Mouse (Mus musculus): ENCODE measurements around the gene Rgs7.

The Rgs7 gene

GRCm38 (mm10) chr1:175491861-175492682 is at the start of gene Rgs7:
Gene Rgs7, minus strand, starts transcription at chr1:175492500.
- peak; percentile 83 for ATAC-seq (ENCODE audit: insufficient number of reproducible peaks, low FRiP score, low TSS enrichment)

GRCm38 (mm10) chr1:175540700-175541099 is 48.4 kb upstream of the Rgs7 start:
- ATAC-seq (ENCODE audit: insufficient number of reproducible peaks, low FRiP score, low TSS enrichment): no peak

GRCm38 (mm10) chr1:175537321-175537720 is 45.0 kb upstream of the Rgs7 start:
- no peak for ATAC-seq (ENCODE audit: insufficient number of reproducible peaks, low FRiP score, low TSS enrichment)

GRCm38 (mm10) chr1:175529858-175530257 is 37.6 kb upstream of the Rgs7 start:
- ATAC-seq (ENCODE audit: insufficient number of reproducible peaks, low FRiP score, low TSS enrichment): no peak

- no peak for ATAC-seq (ENCODE audit: insufficient number of reproducible peaks, low FRiP score, low TSS enrichment)
Observed at GRCm38 (mm10) chr1:175524626-175525294, 32.5 kb upstream of the Rgs7 start.

GRCm38 (mm10) chr1:175523572-175523971 is 31.3 kb upstream of the Rgs7 start:
- ATAC-seq (ENCODE audit: insufficient number of reproducible peaks, low FRiP score, low TSS enrichment): no peak

- no peak for ATAC-seq (ENCODE audit: insufficient number of reproducible peaks, low FRiP score, low TSS enrichment)
Observed at GRCm38 (mm10) chr1:175514543-175514942, 22.2 kb upstream of the Rgs7 start.

- no peak for ATAC-seq (ENCODE audit: insufficient number of reproducible peaks, low FRiP score, low TSS enrichment)
Observed at GRCm38 (mm10) chr1:175512173-175512572, 19.9 kb upstream of the Rgs7 start.

GRCm38 (mm10) chr1:175509989-175510388 is 17.7 kb upstream of the Rgs7 start:
- ATAC-seq (ENCODE audit: insufficient number of reproducible peaks, low FRiP score, low TSS enrichment): no peak

- ATAC-seq (ENCODE audit: insufficient number of reproducible peaks, low FRiP score, low TSS enrichment): peak; percentile 18; the same call in 1 of the 2 replicates
Observed at GRCm38 (mm10) chr1:175492683-175493043, 363 bp upstream of the Rgs7 start.

GRCm38 (mm10) chr1:175491511-175491860 is 814 bp downstream of the Rgs7 start:
- ATAC-seq (ENCODE audit: insufficient number of reproducible peaks, low FRiP score, low TSS enrichment): peak; percentile 24

- ATAC-seq (ENCODE audit: insufficient number of reproducible peaks, low FRiP score, low TSS enrichment): no peak
Observed at GRCm38 (mm10) chr1:175485109-175485508, 7.2 kb downstream of the Rgs7 start.

- ATAC-seq (ENCODE audit: insufficient number of reproducible peaks, low FRiP score, low TSS enrichment): no peak
Observed at GRCm38 (mm10) chr1:175473060-175473459, 19.2 kb downstream of the Rgs7 start.

GRCm38 (mm10) chr1:175469087-175469788 is 23.1 kb downstream of the Rgs7 start:
- ATAC-seq (ENCODE audit: insufficient number of reproducible peaks, low FRiP score, low TSS enrichment): no peak

GRCm38 (mm10) chr1:175464566-175464965 is 27.7 kb downstream of the Rgs7 start:
- ATAC-seq (ENCODE audit: insufficient number of reproducible peaks, low FRiP score, low TSS enrichment): no peak

- no peak for ATAC-seq (ENCODE audit: insufficient number of reproducible peaks, low FRiP score, low TSS enrichment)
Observed at GRCm38 (mm10) chr1:175462351-175462750, 29.9 kb downstream of the Rgs7 start.

GRCm38 (mm10) chr1:175454041-175454636 is 38.2 kb downstream of the Rgs7 start:
- no peak for ATAC-seq (ENCODE audit: insufficient number of reproducible peaks, low FRiP score, low TSS enrichment)

- no peak for ATAC-seq (ENCODE audit: insufficient number of reproducible peaks, low FRiP score, low TSS enrichment)
Observed at GRCm38 (mm10) chr1:175448017-175448416, 44.3 kb downstream of the Rgs7 start.

GRCm38 (mm10) chr1:175442939-175443338 is 49.4 kb downstream of the Rgs7 start:
- ATAC-seq (ENCODE audit: insufficient number of reproducible peaks, low FRiP score, low TSS enrichment): peak; percentile 47; the same call in 1 of the 2 replicates

GRCm38 (mm10) chr1:175442025-175442424 is 50.3 kb downstream of the Rgs7 start:
- ATAC-seq (ENCODE audit: insufficient number of reproducible peaks, low FRiP score, low TSS enrichment): no peak
